Mouse (Mus musculus): ENCODE data around the gene Mindy3. TPM values are rescaled to one million over a fixed set of nuclear protein-coding genes. Genes with fewer than 3 reads are reported as not detected.

The Mindy3 gene
- polyA plus RNA-seq, 2 experiments, result 13.9 to 15.2 TPM

GRCm38 (mm10) chr2:12401137-12401536 lies 18.1 kb downstream of the Mindy3 start:
- peaks cover 2% of the 10 kb centered on the region; the same call in 1 of the 2 replicates for H3K36me3 ChIP-seq (replicated peaks; ENCODE audit: control insufficient read depth, insufficient read depth, low read depth)

GRCm38 (mm10) chr2:12389028-12389427 lies 30.2 kb downstream of the Mindy3 start:
- no peaks in the 10 kb centered on the region for H3K9me3 ChIP-seq (ENCODE audit: control insufficient read depth, low read length)
- DNase-seq (ENCODE audit: low read depth in 3 of 3, low spot score in 3 of 3) (peak in 2 of 3 experiments; percentile 31 to 51), ATAC-seq (ENCODE audit: insufficient read depth) (peak; percentile 62)
- H3K4me1 ChIP-seq (replicated peaks; ENCODE audit: control insufficient read depth in 2 of 2, insufficient read depth in 2 of 2, low read length in 1 of 2), result no peaks in the 10 kb centered on the region
- H3K4me2 ChIP-seq (ENCODE audit: low read depth), result no peak overlapping the region
- H3K4me3 ChIP-seq (ENCODE audit: insufficient read depth in 1 of 2, low read depth in 2 of 2, low read length in 2 of 2), result no peak overlapping the region
- peaks cover 7% of the 10 kb centered on the region for H3K36me3 ChIP-seq (replicated peaks; ENCODE audit: control insufficient read depth, insufficient read depth, low read depth)
- WGBS (ENCODE audit: insufficient replicate concordance), result 30% methylated on average over 1 of the region's 1 CpGs
- TF ChIP-seq EP300 (IDR thresholded peaks at IDR 0.05; ENCODE audit: low read depth), result no peak
- peak; percentile 75 for TF ChIP-seq CTCF (IDR thresholded peaks at IDR 0.05; ENCODE audit: low read depth)
- H3K9ac ChIP-seq (replicated peaks), result no peak overlapping the region
- H3K27me3 ChIP-seq (ENCODE audit: control insufficient read depth, insufficient read depth, low read length), result no peaks in the 10 kb centered on the region
- H3K27ac ChIP-seq, result no peak overlapping the region

More at GRCm38 (mm10) chr2:12401137-12401536, 18.1 kb downstream of the Mindy3 start:
- no peak overlapping the region for H3K4me2 ChIP-seq (ENCODE audit: low read depth)
- H3K4me1 ChIP-seq (replicated peaks; ENCODE audit: control insufficient read depth in 2 of 2, insufficient read depth in 2 of 2, low read length in 1 of 2), result peaks cover 0 to 5% of the 10 kb centered on the region in 2 experiments; a peak in 1 of 4 replicates
- no peak overlapping the region for H3K4me3 ChIP-seq (ENCODE audit: insufficient read depth in 1 of 2, low read depth in 2 of 2, low read length in 2 of 2)
- no peaks in the 10 kb centered on the region for H3K9me3 ChIP-seq (ENCODE audit: control insufficient read depth, low read length)
- whole genome bisulfite sequencing (ENCODE audit: insufficient replicate concordance), result 85% methylated on average over 1 of the region's 1 CpGs
- no peak overlapping the region for H3K27ac ChIP-seq
- no peak for DNase-seq (ENCODE audit: low read depth in 3 of 3, low spot score in 3 of 3)
- ATAC-seq (ENCODE audit: insufficient read depth), result no peak
- no peak for TF ChIP-seq EP300 (IDR thresholded peaks at IDR 0.05; ENCODE audit: low read depth)
- no peak for TF ChIP-seq CTCF (IDR thresholded peaks at IDR 0.05; ENCODE audit: low read depth)
- no peaks in the 10 kb centered on the region for H3K27me3 ChIP-seq (ENCODE audit: control insufficient read depth, insufficient read depth, low read length)
- H3K9ac ChIP-seq (replicated peaks), result no peak overlapping the region

- Histone ChIP-seq H3K27ac (no peak overlapping the region), H3K4me3 (ENCODE audit: insufficient read depth in 1 of 2, low read depth in 2 of 2, low read length in 2 of 2) (no peak overlapping the region), H3K4me1 (replicated peaks; ENCODE audit: control insufficient read depth in 2 of 2, insufficient read depth in 2 of 2, low read length in 1 of 2) (no peaks in the 10 kb centered on the region), H3K9me3 (ENCODE audit: control insufficient read depth, low read length) (no peaks in the 10 kb centered on the region), H3K4me2 (ENCODE audit: low read depth) (no peak overlapping the region), H3K36me3 (replicated peaks; ENCODE audit: control insufficient read depth, insufficient read depth, low read depth) (peaks cover 7% of the 10 kb centered on the region), H3K27me3 (ENCODE audit: control insufficient read depth, insufficient read depth, low read length) (no peaks in the 10 kb centered on the region), H3K9ac (replicated peaks) (no peak overlapping the region)
- ATAC-seq (ENCODE audit: insufficient read depth) (peak; percentile 23; the same call in 1 of the 2 replicates), DNase-seq (ENCODE audit: low read depth in 3 of 3, low spot score in 3 of 3) (no peak)
- TF ChIP-seq EP300 (IDR thresholded peaks at IDR 0.05; ENCODE audit: low read depth) (no peak), CTCF (IDR thresholded peaks at IDR 0.05; ENCODE audit: low read depth) (no peak)
- WGBS (ENCODE audit: insufficient replicate concordance), result 90% methylated on average over 4 of the region's 4 CpGs
Measured at GRCm38 (mm10) chr2:12388569-12388968, 30.7 kb downstream of the Mindy3 start.

- no peaks in the 10 kb centered on the region for H3K27me3 ChIP-seq (ENCODE audit: control insufficient read depth, insufficient read depth, low read length)
- no peak overlapping the region for H3K9ac ChIP-seq (replicated peaks)
- DNase-seq (ENCODE audit: low read depth in 3 of 3, low spot score in 3 of 3) (no peak), ATAC-seq (ENCODE audit: insufficient read depth) (no peak)
- H3K4me1 ChIP-seq (replicated peaks; ENCODE audit: control insufficient read depth in 2 of 2, insufficient read depth in 2 of 2, low read length in 1 of 2), result peaks cover 0 to under 1% of the 10 kb centered on the region in 2 experiments; a peak in 1 of 4 replicates
- TF ChIP-seq EP300 (IDR thresholded peaks at IDR 0.05; ENCODE audit: low read depth), result no peak
- TF ChIP-seq CTCF (IDR thresholded peaks at IDR 0.05; ENCODE audit: low read depth), result no peak
- H3K4me2 ChIP-seq (ENCODE audit: low read depth), result no peak overlapping the region
- peaks cover 12% of the 10 kb centered on the region for H3K36me3 ChIP-seq (replicated peaks; ENCODE audit: control insufficient read depth, insufficient read depth, low read depth)
- no peak overlapping the region for H3K4me3 ChIP-seq (ENCODE audit: insufficient read depth in 1 of 2, low read depth in 2 of 2, low read length in 2 of 2)
- H3K9me3 ChIP-seq (ENCODE audit: control insufficient read depth, low read length), result no peaks in the 10 kb centered on the region
- 74% methylated on average over 1 of the region's 1 CpGs for WGBS (ENCODE audit: insufficient replicate concordance)
- H3K27ac ChIP-seq, result no peak overlapping the region
Measured at GRCm38 (mm10) chr2:12384389-12384788, 34.9 kb downstream of the Mindy3 start.

GRCm38 (mm10) chr2:12382650-12383049 lies 36.6 kb downstream of the Mindy3 start:
- H3K4me1 ChIP-seq (replicated peaks; ENCODE audit: control insufficient read depth in 2 of 2, insufficient read depth in 2 of 2, low read length in 1 of 2), result peaks cover 9 to 12% of the 10 kb centered on the region in 2 experiments
- WGBS (ENCODE audit: insufficient replicate concordance), result 57% methylated on average over 4 of the region's 4 CpGs
- H3K4me2 ChIP-seq (ENCODE audit: low read depth), result no peak overlapping the region
- ATAC-seq (ENCODE audit: insufficient read depth) (no peak), DNase-seq (ENCODE audit: low read depth in 3 of 3, low spot score in 3 of 3) (no peak)
- no peaks in the 10 kb centered on the region for H3K27me3 ChIP-seq (ENCODE audit: control insufficient read depth, insufficient read depth, low read length)
- H3K4me3 ChIP-seq (ENCODE audit: insufficient read depth in 1 of 2, low read depth in 2 of 2, low read length in 2 of 2), result no peak overlapping the region
- H3K9ac ChIP-seq (replicated peaks), result no peak overlapping the region
- H3K27ac ChIP-seq, result no peak overlapping the region
- no peaks in the 10 kb centered on the region for H3K9me3 ChIP-seq (ENCODE audit: control insufficient read depth, low read length)
- peaks cover 12% of the 10 kb centered on the region for H3K36me3 ChIP-seq (replicated peaks; ENCODE audit: control insufficient read depth, insufficient read depth, low read depth)
- TF ChIP-seq CTCF (IDR thresholded peaks at IDR 0.05; ENCODE audit: low read depth) (no peak), EP300 (IDR thresholded peaks at IDR 0.05; ENCODE audit: low read depth) (no peak)

Data from liver, embryonic 14.5 days (tissue).